Mouse (Mus musculus): ENCODE results near the gene Ncr1.

DNA sequence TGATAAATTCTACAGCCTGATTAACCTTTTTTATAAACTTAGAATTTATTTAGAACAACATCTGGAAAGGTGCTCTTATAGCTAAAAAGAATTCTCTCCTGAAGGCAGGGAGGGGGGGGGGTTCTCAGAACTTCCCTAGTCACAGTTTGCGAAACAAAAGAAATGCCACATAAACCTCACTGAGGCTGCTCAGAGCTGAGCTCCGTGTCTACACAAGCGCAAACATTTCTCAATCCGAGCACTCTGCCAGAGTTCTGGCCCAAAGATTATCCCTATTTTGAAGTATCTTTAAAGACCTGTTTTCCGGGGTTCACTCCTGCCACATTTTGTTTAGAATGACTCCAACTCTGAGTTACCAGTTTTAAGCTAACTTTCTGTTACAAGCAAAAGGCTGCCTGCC is 44.9 kb upstream of the Ncr1 start:
- TF ChIP-seq POLR2A (IDR thresholded peaks at IDR 0.05; ENCODE audit: low read depth, low read length) (no peak), CTCF (IDR thresholded peaks at IDR 0.05; ENCODE audit: borderline replicate concordance, insufficient read depth, low read length) (no peak)

All from embryonic fibroblast, embryonic 13.5 days (primary cell).